Mouse (Mus musculus) heart, embryonic 10.5 days (tissue): ENCODE data around the gene Hoxd13. TPM values are rescaled to one million over a fixed set of nuclear protein-coding genes. Genes with fewer than 3 reads are reported as not detected.

Experiments
- DNase-seq: peaks from one replicate; pipeline ENCODE4 v3.0.0-alpha.2; 2017; ENCODE audit warnings: low spot score
- H3K27ac ChIP-seq: fragments of 300-500 bp; sonication (generic); 2 replicates; pipeline ENCODE4 v1.5.1; 2016; ENCODE audit warnings: mild to moderate bottlenecking
- H3K27me3 ChIP-seq: fragments of 300-500 bp; sonication (generic); 2 replicates; pipeline ENCODE4 v1.6.1; 2016; ENCODE audit warnings: mild to moderate bottlenecking; ENCODE audit not compliant: poor library complexity, insufficient read depth, severe bottlenecking
- H3K36me3 ChIP-seq: fragments of 300-500 bp; sonication (generic); 2 replicates; pipeline ENCODE4 v1.6.1; 2016; ENCODE audit warnings: mild to moderate bottlenecking, moderate library complexity
- H3K4me1 ChIP-seq: fragments of 300-500 bp; sonication (generic); 2 replicates; pipeline ENCODE4 v1.6.1; 2016; ENCODE audit warnings: mild to moderate bottlenecking
- H3K4me3 ChIP-seq: fragments of 300-500 bp; sonication (generic); 2 replicates; pipeline ENCODE4 v1.5.1; 2016; ENCODE audit warnings: mild to moderate bottlenecking, moderate library complexity
- H3K9me3 ChIP-seq: fragments of 300-500 bp; sonication (generic); 2 replicates; pipeline ENCODE4 v1.6.1; 2016; ENCODE audit warnings: mild to moderate bottlenecking, moderate library complexity
- WGBS: fragments of 180-500 bp; shearing (Covaris S2); methylation state at CpG from one replicate; pipeline ENCODE4 v1.1.7; 2016; 5-methylcytosine and 5-hydroxymethylcytosine counted together
- polyA plus RNA-seq: library from polyadenylated mRNA; unstranded; fragments of >200 nt; fragmentation: Nextera tagmentation; extraction: Ambion mirVana; gene quantifications from 2 replicates; pipeline ENCODE4 v1.2.1, GENCODE M21; 2016

Hoxd13 gene
- polyA plus RNA-seq, 1 experiment from 2014 or later = 0.40 TPM

DNA sequence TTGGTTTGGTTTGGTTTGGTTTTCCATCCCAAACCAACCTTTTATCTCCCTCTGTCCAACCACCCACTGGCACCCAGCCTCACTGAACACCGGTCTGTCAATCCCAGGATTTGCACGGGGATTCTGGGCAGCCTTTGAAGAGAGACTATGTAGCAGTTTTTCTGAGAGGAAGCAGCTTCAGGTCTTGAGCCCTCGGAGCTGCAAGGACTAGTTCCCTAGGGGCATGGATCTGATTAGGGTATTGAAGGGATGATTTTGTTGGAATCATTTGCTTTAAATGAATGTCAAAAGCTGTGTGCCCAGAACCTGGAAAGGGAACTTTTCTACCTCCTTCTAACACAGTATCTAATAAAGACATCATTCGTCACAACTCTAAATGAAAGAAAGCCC, 11.5 kb upstream of the Hoxd13 start:
- Histone ChIP-seq H3K9me3 (no peaks in the 10 kb centered on the region), H3K4me1 (peaks cover 29% of the 10 kb centered on the region), H3K27me3 (peaks cover 99% of the 10 kb centered on the region), H3K36me3 (no peaks in the 10 kb centered on the region), H3K4me3 (no peak overlapping the region), H3K27ac (no peak overlapping the region)
- WGBS = 3% methylated on average over 4 of the region's 4 CpGs
- DNase-seq = no peak

DNA sequence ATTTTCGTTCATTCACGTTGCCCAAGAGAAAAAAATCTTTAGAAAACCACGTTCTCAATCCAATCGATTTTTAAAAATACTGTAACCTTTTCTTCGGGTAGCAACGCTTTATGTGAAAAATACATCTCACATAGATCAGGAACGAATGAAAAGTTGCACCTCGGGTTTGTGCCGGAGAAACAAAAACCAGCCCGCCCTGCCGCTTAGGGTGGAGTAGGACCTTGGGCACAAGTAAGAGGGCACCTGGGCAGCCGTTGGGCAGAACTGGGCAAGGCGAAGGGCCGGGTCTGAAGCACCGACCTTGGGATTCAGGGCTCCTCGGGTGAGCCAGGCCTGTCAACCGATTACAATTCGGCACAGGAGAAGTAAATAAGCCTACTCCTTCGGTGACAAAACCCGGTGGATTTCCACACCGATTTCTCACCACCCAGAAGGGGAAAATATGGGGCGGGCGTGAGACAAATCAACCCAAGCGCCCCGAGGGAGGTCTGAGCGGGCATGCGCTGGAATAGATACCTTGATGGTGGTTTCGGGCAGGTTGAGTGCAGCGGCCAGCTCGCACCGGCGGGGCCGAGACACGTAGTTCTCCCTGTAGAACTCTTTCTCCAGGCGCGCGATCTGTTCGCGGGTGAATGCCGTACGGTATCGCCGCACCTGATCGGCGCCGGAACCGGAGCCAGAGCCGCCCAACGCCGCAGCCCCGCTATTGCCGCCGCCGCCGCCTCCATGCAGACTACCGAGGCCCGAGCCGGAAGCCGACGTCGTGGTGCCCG, 10.7 kb upstream of the Hoxd13 start:
- Histone ChIP-seq H3K27ac (no peak overlapping the region), H3K4me3 (peak overlapping the region; percentile 35), H3K36me3 (no peaks in the 10 kb centered on the region), H3K27me3 (peaks cover 99% of the 10 kb centered on the region), H3K9me3 (no peaks in the 10 kb centered on the region), H3K4me1 (peaks cover 29% of the 10 kb centered on the region)
- WGBS = 2% methylated on average over 62 of the region's 62 CpGs
- DNase-seq = no peak

DNA sequence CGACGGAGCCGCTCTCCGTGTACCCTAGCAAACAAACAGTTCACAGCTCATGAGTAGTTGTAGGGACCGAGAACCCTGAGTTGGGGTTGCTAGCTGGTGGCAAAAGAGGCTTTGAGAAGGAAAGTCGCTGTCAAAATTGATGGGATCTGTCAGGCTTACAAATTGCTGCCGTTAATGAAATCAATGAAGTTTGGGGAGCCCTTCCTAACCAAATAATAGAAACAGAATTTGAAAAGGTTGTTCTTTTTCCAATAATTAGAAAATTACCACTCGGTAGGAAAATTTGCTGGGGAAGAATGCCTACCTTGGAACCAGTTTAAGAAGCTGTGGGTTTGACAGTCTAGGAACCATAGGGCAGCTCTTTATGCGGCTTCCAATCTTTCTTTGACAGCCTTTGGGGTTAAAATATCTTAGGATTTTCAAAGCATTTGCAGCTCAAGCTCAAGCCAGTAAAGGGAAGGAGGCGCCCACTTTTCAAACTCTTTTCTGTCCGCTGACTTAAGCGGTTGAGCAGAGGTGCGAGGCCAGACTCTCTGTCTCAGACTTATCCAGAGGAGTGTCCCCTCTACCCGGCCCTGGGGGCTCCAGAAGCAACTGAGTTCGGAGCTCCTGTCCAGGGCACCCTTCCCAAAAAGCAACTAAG, 10.0 kb upstream of the Hoxd13 start:
- no peak for DNase-seq
- Histone ChIP-seq H3K4me1 (peaks cover 29% of the 10 kb centered on the region), H3K4me3 (peak overlapping the region; percentile 35), H3K27ac (no peak overlapping the region), H3K36me3 (no peaks in the 10 kb centered on the region), H3K27me3 (peaks cover 99% of the 10 kb centered on the region), H3K9me3 (no peaks in the 10 kb centered on the region)
- 2% methylated on average over 15 of the region's 15 CpGs for WGBS

DNA sequence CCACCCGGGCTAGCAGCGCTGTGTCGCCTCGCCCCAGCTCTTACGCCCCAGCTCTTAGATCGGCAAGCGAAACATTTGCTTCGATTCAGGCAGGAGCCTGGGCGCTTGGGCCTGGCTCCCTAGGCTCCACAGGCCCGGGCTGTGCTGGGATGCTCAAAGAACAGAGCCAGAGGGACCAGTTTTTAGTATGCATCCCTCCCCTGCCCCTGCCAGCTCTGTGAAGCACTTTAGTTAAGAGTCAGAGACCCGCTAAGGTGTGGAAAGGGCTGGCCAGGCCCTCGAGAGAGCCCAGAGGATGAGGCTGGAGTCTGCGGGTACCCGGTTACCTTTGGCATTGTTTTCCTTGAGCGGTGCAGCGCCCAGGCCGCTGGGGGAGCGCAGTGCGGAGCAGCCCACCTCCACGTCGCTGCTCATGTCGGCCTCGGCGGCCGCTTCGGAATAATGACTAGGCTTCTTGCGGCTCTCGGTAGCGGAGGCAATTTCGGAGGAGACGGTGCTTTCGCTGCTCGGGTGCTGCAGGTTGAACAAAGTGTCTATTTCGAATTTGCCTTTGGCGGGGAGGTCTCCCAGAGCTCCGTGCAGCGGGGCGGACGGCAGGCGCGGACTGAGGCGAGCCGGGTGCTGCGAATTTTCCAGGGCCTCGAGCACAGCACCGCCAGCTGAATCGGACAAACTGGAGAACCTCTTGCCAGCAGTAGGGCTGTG, 9.3 kb upstream of the Hoxd13 start:
- no peaks in the 10 kb centered on the region for H3K9me3 ChIP-seq
- WGBS = under 1% methylated on average over 47 of the region's 47 CpGs
- peak overlapping the region; percentile 35 for H3K4me3 ChIP-seq
- no peaks in the 10 kb centered on the region for H3K36me3 ChIP-seq
- no peak for DNase-seq
- H3K4me1 ChIP-seq = peaks cover 29% of the 10 kb centered on the region
- H3K27me3 ChIP-seq = peaks cover 100% of the 10 kb centered on the region
- H3K27ac ChIP-seq = no peak overlapping the region

DNA sequence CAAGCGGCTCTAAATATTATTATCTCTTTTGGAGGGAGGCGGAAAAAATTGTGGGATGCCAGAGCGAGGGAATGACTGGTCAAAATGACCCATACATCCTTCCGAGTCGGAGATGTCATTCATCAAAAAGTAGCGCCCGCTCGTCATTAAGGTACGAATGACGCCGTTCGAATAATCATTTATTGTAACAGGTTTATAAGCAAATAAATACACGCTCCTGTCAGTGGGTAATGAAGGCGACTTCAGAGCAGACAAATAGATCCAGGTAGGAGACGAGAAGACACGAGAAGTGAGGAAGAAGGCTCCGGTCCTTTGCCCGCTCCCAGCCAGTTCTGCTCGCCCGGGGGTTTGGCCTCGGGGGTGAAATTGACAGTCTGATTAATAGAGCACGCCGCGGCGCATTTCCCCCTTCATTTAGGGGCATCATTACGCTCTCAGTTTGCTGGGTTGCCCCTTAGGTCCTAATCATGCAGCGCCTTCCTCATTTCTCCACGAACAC, 8.6 kb upstream of the Hoxd13 start, which contains the start of gene Evx2:
Gene Evx2 (minus strand): TSS at position 51 of the 499 bp plus-strand sequence.
- Histone ChIP-seq H3K4me3 (peak within 1 kb of the TSS; percentile 35), H3K36me3 (no peaks in the 10 kb centered on the region), H3K9me3 (no peaks in the 10 kb centered on the region), H3K27ac (no peak within 1 kb of the TSS), H3K27me3 (peaks cover 100% of the 10 kb centered on the region), H3K4me1 (peaks cover 29% of the 10 kb centered on the region)
- 2% methylated on average over 28 of the region's 28 CpGs for WGBS
- no peak for DNase-seq

DNA sequence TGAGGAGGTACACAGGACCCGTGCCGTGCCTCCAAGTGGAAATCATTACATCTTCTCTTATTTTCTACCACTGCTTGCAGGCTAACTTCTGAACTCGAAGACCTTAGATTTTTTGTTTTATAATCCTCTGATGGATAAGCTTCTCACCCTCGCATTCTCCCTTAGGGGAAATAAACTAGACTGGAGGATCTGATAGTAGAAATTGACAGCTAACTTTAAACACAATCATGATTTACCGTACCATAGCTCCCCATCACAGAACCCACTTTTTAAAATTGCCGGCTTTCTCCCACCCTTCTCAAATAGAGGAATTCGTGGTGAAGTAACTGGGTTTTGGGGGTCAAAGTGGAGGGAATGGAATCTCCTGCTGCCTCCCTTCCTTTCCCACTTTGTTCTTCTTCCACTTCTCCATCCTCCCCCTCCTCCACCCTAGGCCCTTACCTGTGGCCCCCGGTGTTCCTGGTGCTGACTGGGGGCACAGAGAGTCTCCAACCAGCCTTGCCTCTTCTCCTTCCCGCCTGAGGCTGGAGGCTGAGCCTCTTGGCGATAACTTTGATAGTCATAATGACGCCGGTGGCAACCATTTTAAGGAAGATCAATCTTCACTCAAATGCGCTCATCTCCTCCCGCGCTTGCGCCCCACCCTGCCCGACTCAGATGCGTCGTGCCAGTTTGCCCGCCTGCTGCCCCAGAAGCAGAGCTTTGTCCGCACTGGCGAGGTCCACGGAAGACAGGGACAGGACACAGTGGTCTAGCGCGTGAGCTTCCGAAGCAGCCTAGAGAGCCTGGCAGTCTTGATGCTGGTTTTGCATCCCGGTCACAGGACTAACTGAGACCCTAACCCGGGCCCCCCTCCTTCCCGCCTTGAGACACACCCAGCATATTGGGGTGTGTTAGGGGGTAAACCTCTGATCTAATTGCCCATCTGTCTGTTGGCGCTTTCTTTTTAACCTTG, 7.4 kb upstream of the Hoxd13 start:
- Histone ChIP-seq H3K27ac (no peak overlapping the region), H3K9me3 (no peaks in the 10 kb centered on the region), H3K27me3 (peaks cover 100% of the 10 kb centered on the region), H3K4me1 (peaks cover 20% of the 10 kb centered on the region), H3K4me3 (no peak overlapping the region), H3K36me3 (no peaks in the 10 kb centered on the region)
- DNase-seq = peak; percentile 74
- 4% methylated on average over 30 of the region's 30 CpGs for WGBS

DNA sequence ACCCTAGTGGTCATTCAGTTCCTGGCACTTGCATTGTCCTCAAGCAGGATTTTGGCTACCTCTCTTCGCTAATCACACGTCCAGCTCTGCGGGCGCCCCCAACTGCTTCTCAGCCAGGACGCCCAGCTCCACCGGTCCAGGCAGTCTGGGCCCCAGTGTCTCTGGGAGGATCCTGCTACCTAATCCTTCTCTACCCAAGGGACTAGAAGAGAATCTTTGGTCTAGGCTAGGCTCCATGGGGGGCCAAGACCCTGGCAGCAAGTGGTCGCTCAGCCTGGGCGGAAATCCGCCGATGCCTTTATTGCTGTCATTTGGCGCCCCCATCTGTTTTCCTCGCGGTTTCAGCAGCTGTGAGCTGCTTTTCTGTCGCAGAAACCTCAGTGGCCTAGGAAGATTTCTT, 6.4 kb upstream of the Hoxd13 start:
- Histone ChIP-seq H3K4me1 (peaks cover 14% of the 10 kb centered on the region), H3K27me3 (peaks cover 100% of the 10 kb centered on the region), H3K36me3 (no peaks in the 10 kb centered on the region), H3K27ac (no peak overlapping the region), H3K4me3 (peak overlapping the region; percentile 43), H3K9me3 (no peaks in the 10 kb centered on the region)
- peak; percentile 78 for DNase-seq
- whole genome bisulfite sequencing = under 1% methylated on average over 14 of the region's 14 CpGs

DNA sequence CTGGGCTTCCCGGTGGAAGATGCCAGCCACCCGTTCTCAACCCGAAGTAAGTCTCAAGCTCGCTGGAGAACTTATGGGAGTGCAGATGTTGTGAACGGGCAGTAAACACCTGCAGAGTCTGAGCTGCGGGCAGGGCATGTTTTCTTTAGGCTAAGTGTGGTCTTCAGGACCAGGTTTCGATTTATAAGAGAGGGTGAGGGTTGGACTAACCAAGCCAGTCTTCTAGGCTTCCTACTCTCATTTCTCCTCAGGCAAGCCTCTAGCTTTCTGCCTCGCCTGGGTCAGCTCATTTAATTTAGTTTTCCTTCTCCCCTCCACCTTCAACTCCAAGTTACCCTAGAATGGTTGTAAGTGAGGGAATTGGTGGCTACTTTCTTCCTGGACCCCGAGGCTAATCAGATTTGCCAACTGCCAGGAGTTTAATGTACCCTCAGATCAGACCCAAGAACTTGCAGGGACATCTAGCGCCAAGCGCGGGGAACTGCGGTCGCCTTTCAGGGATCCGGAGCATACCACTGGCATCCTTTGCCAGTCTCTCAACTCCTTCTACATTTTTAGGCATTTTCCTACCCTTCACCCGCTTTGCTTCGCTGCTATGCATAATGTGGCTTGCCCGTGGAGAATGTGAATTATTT, 4.7 kb upstream of the Hoxd13 start:
- peak; percentile 74 for DNase-seq
- peaks cover 17% of the 10 kb centered on the region for H3K4me1 ChIP-seq
- peaks cover 100% of the 10 kb centered on the region for H3K27me3 ChIP-seq
- no peaks in the 10 kb centered on the region for H3K36me3 ChIP-seq
- no peak overlapping the region for H3K4me3 ChIP-seq
- 4% methylated on average over 18 of the region's 18 CpGs for WGBS
- no peak overlapping the region for H3K27ac ChIP-seq
- H3K9me3 ChIP-seq = no peaks in the 10 kb centered on the region

DNA sequence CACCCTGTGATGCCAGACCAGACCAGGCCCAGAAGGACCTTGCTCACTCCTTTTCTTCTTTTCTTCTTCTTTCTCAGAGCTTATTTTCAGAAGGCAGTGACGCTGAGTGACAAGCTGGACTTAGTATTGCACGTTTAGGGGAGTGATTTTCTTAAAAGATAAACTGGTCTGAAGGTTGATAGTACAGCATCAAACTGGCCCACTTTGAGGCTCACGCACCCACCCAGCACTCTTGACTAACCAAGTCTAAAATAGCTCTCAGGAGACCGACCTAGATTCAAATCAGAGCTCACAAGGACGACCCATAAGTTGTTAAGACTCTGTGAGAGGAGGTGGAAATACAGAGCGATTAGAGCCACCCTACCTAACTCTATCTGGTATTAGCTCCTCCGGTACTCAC, 1.7 kb upstream of the Hoxd13 start:
- no peak overlapping the region for H3K4me3 ChIP-seq
- H3K4me1 ChIP-seq = peaks cover 13% of the 10 kb centered on the region
- H3K27me3 ChIP-seq = peaks cover 100% of the 10 kb centered on the region
- H3K36me3 ChIP-seq = no peaks in the 10 kb centered on the region
- 5% methylated on average over 7 of the region's 7 CpGs for WGBS
- no peaks in the 10 kb centered on the region for H3K9me3 ChIP-seq
- peak; percentile 47 for DNase-seq
- no peak overlapping the region for H3K27ac ChIP-seq

DNA sequence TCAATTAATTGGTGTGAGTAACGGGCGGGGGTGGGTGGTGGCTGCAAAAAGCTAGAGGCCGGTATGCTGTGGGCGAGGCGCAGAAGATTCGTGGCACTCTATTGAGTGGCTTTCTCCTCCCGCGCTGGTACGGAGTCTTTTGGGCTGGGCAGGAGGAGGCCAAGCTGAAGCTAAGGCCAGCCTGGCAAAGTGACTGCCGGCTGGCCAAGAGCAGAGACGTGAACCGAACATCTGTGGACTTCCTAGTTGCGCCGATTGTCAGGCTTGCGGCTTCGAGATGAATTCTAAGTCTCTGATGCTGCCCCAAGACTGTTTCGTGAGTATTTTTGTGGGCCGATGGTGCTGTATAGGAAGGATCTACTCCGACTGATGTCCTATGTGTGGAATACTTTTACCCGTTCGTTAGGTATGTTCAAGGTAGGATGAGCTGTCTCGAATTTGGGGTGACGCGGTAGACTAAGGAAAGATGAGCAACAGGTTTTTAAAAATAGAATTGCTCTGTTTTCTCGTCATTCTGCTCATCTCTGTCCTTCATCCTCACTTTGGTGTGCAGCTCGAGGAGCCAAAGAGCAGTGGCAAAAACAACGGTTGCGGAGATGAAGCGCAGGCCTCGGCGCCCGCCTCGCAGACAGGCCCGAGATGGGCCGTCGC, 794 bp upstream of the Hoxd13 start:
- peaks cover 13% of the 10 kb centered on the region for H3K4me1 ChIP-seq
- DNase-seq = peak; percentile 76
- peak overlapping the region; percentile 54 for H3K4me3 ChIP-seq
- H3K36me3 ChIP-seq = no peaks in the 10 kb centered on the region
- no peaks in the 10 kb centered on the region for H3K9me3 ChIP-seq
- 1% methylated on average over 36 of the region's 36 CpGs for WGBS
- H3K27me3 ChIP-seq = peaks cover 100% of the 10 kb centered on the region
- no peak overlapping the region for H3K27ac ChIP-seq

DNA sequence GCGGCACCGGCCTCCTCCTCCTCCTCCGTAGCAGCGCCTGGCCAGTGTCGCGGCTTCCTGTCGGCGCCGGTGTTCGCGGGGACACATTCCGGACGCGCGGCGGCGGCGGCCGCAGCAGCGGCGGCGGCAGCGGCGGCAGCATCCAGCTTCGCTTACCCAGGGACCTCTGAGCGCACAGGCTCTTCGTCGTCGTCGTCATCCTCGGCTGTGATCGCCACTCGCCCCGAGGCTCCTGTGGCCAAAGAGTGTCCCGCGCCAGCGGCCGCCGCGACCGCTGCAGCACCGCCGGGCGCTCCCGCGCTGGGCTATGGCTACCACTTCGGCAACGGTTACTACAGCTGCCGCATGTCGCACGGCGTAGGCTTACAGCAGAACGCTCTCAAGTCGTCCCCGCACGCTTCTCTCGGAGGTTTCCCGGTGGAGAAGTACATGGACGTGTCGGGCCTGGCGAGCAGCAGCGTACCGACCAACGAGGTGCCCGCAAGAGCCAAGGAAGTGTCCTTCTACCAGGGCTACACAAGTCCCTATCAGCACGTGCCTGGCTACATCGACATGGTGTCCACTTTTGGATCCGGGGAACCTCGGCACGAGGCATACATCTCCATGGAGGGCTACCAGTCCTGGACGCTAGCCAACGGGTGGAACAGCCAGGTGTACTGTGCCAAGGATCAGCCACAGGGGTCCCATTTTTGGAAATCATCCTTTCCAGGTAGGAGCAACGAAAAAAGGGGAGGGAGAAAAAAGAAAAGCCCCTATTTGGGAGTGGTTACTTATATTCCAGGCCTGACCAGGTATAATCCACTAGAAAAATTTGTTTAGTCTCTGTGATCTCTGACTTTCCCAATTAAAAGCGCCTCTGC, 490 bp downstream of the Hoxd13 start:
- DNase-seq = peak; percentile 78
- peaks cover 19% of the 10 kb centered on the region for H3K4me1 ChIP-seq
- under 1% methylated on average over 67 of the region's 74 CpGs for WGBS
- no peaks in the 10 kb centered on the region for H3K36me3 ChIP-seq
- H3K4me3 ChIP-seq = peak overlapping the region; percentile 54
- no peaks in the 10 kb centered on the region for H3K9me3 ChIP-seq
- H3K27me3 ChIP-seq = peaks cover 100% of the 10 kb centered on the region
- no peak overlapping the region for H3K27ac ChIP-seq
